In genomic region chr7:12922729-12923128, GRCm38 (mm10) we compare ENCODE assay signal across 8 mouse cellular contexts. TPM values are rescaled to one million over a fixed set of nuclear protein-coding genes. Genes with fewer than 3 reads are reported as not detected.
DNase-seq lines count a peak whose midpoint lies in the region; ATAC-seq and TF ChIP-seq lines count a peak whose summit lies in the region.

No protein-coding gene starts in this region.

- peaks cover 13% of the 10 kb centered on the region for H3K36me3 ChIP-seq in heart, adult 2 months (ENCODE audit: control insufficient read depth, insufficient read depth, low read length)
- H3K36me3 ChIP-seq in liver, embryonic 12.5 days: peaks cover 47% of the 10 kb centered on the region

- ATAC-seq in liver, embryonic 12.5 days: no peak
- no peak for ATAC-seq in granulocyte monocyte progenitor cell, adult 5-6 weeks (replicated peaks; ENCODE audit: poor library complexity, severe bottlenecking)

- no peak for TF ChIP-seq EP300 in heart, adult 2 months (IDR thresholded peaks at IDR 0.05; ENCODE audit: insufficient read depth, low read depth, low read length)

- peak overlapping the region; percentile 98 for H3K4me3 ChIP-seq in heart, adult 2 months
- H3K4me3 ChIP-seq in liver, embryonic 12.5 days: peak overlapping the region; percentile 84

- no peak for DNase-seq in heart, adult 2 months
- no peak for DNase-seq in heart, adult 8-10 months (ENCODE audit: low spot score)
- DNase-seq in thymus, postnatal 14 days: peak; percentile 8
- no peak for DNase-seq in thymus, postnatal 4 days
- no peak for DNase-seq in yolk sac, embryonic 10.5 days (ENCODE audit: low spot score)
- no peak for DNase-seq in cerebellum, adult 11-12 months

- H3K9ac ChIP-seq in heart, adult 2 months (ENCODE audit: low read depth, low read length): peak overlapping the region; percentile 72
- H3K9ac ChIP-seq in liver, embryonic 12.5 days: peak overlapping the region; percentile 87

- WGBS in heart, adult 2 months: 1% methylated on average over 8 of the region's 8 CpGs
- WGBS in liver, embryonic 12.5 days (ENCODE audit: insufficient replicate concordance): 1% methylated on average over 8 of the region's 8 CpGs

- no peaks in the 10 kb centered on the region for H3K9me3 ChIP-seq in liver, embryonic 12.5 days (replicated peaks)

- no peaks in the 10 kb centered on the region for H3K27me3 ChIP-seq in heart, adult 2 months (ENCODE audit: control insufficient read depth, insufficient read depth, low read length)
- peaks cover 2% of the 10 kb centered on the region for H3K27me3 ChIP-seq in liver, embryonic 12.5 days (replicated peaks)

- H3K4me2 ChIP-seq in liver, embryonic 12.5 days: peak overlapping the region; percentile 78

- no peak for TF ChIP-seq POLR2A in heart, adult 2 months (IDR thresholded peaks at IDR 0.05; ENCODE audit: insufficient read depth, low read depth, low read length)

- intact Hi-C loops in heart, adult 2 months (cut with DNase I): loop anchor here (5.0 kb wide), 2 partner anchors 55 to 115 kb away; partner anchors contain the start of genes Ube2m and Zfp446

- peak overlapping the region; percentile 58 for H3K27ac ChIP-seq in heart, adult 2 months
- H3K27ac ChIP-seq in liver, embryonic 12.5 days: peak overlapping the region; percentile 55

- no peaks in the 10 kb centered on the region for H3K79me2 ChIP-seq in heart, adult 2 months (replicated peaks; ENCODE audit: control insufficient read depth, insufficient read depth, low read length)

- H3K4me1 ChIP-seq in heart, adult 2 months (ENCODE audit: control insufficient read depth, insufficient read depth, low read length): peaks cover 4% of the 10 kb centered on the region
- peaks cover 50% of the 10 kb centered on the region for H3K4me1 ChIP-seq in liver, embryonic 12.5 days

- no peak for TF ChIP-seq CTCF in heart, adult 2 months (IDR thresholded peaks at IDR 0.05)

RNA-seq across cellular contexts. Expression of gene Rps5, which starts 0.6 kb away (rescaled TPM):
- total RNA-seq in heart, adult 2 months (2021): 100 to 1,000 TPM; 525 to 621 TPM
- polyA plus RNA-seq in heart, adult 2 months (2012; rRNA removed): 842 and 914 TPM in 2 replicates
- total RNA-seq in heart, adult 8-10 months (2022): 100 to 1,000 TPM; 502 to 620 (median 561) TPM
- polyA plus RNA-seq in liver, embryonic 12.5 days (2016; fragmentation: Nextera tagmentation; extraction: Ambion mirVana): 813 and 821 TPM in 2 replicates
- 2,621 and 2,837 TPM in 2 replicates for total RNA-seq in granulocyte monocyte progenitor cell, adult 5-6 weeks (2014; fragmentation: Nextera tagmentation)
- 1,142 and 1,421 TPM in 2 replicates for total RNA-seq in granulocyte monocyte progenitor cell, adult 5-6 weeks (2017)

RNA-seq across cellular contexts. Expression of gene Rnf225, which starts 4.5 kb away (rescaled TPM):
- under 1 TPM; 0.18 to 0.23 TPM for total RNA-seq in heart, adult 2 months (2021)
- polyA plus RNA-seq in heart, adult 2 months (2012; rRNA removed): 0.12 and 0.14 TPM in 2 replicates
- total RNA-seq in heart, adult 8-10 months (2022): under 1 TPM; 0.22 to 0.31 (median 0.25) TPM
- 0.24 and 0.43 TPM in 2 replicates for polyA plus RNA-seq in liver, embryonic 12.5 days (2016; fragmentation: Nextera tagmentation; extraction: Ambion mirVana)
- 0.92 and 0.95 TPM in 2 replicates for total RNA-seq in granulocyte monocyte progenitor cell, adult 5-6 weeks (2014; fragmentation: Nextera tagmentation)
- 0.26 and 0.88 TPM in 2 replicates for total RNA-seq in granulocyte monocyte progenitor cell, adult 5-6 weeks (2017)

RNA-seq across cellular contexts. Expression of gene Zscan22, which starts 25.1 kb away (rescaled TPM):
- 1 to 10 TPM; 5.7 TPM for total RNA-seq in heart, adult 2 months (2021)
- 6.0 and 9.2 TPM in 2 replicates for polyA plus RNA-seq in heart, adult 2 months (2012; rRNA removed)
- total RNA-seq in heart, adult 8-10 months (2022): 1 to 10 TPM; 3.8 to 5.5 (median 5.0) TPM
- polyA plus RNA-seq in liver, embryonic 12.5 days (2016; fragmentation: Nextera tagmentation; extraction: Ambion mirVana): 5.9 and 6.6 TPM in 2 replicates
- total RNA-seq in granulocyte monocyte progenitor cell, adult 5-6 weeks (2014; fragmentation: Nextera tagmentation): 26.6 and 32.4 TPM in 2 replicates
- 4.8 and 8.1 TPM in 2 replicates for total RNA-seq in granulocyte monocyte progenitor cell, adult 5-6 weeks (2017)

RNA-seq across cellular contexts. Expression of gene Zfp128, which starts 41.8 kb away (rescaled TPM):
- 1 to 10 TPM; 3.0 to 3.5 TPM for total RNA-seq in heart, adult 2 months (2021)
- polyA plus RNA-seq in heart, adult 2 months (2012; rRNA removed): 1.3 and 3.0 TPM in 2 replicates
- total RNA-seq in heart, adult 8-10 months (2022): 1 to 10 TPM; 3.0 to 3.9 (median 3.5) TPM
- 0.86 and 1.0 TPM in 2 replicates for polyA plus RNA-seq in liver, embryonic 12.5 days (2016; fragmentation: Nextera tagmentation; extraction: Ambion mirVana)
- total RNA-seq in granulocyte monocyte progenitor cell, adult 5-6 weeks (2014; fragmentation: Nextera tagmentation): 3.4 and 3.6 TPM in 2 replicates
- 2.5 and 3.1 TPM in 2 replicates for total RNA-seq in granulocyte monocyte progenitor cell, adult 5-6 weeks (2017)

RNA-seq across cellular contexts. Expression of gene Zfp324, which starts 42.9 kb away (rescaled TPM):
- total RNA-seq in heart, adult 2 months (2021): 1 to 10 TPM; 2.6 to 3.6 TPM
- 2.3 and 2.9 TPM in 2 replicates for polyA plus RNA-seq in heart, adult 2 months (2012; rRNA removed)
- 1 to 10 TPM; 2.7 to 3.2 (median 2.8) TPM for total RNA-seq in heart, adult 8-10 months (2022)
- polyA plus RNA-seq in liver, embryonic 12.5 days (2016; fragmentation: Nextera tagmentation; extraction: Ambion mirVana): 4.4 and 5.1 TPM in 2 replicates
- 5.9 and 8.6 TPM in 2 replicates for total RNA-seq in granulocyte monocyte progenitor cell, adult 5-6 weeks (2014; fragmentation: Nextera tagmentation)
- 7.6 and 7.8 TPM in 2 replicates for total RNA-seq in granulocyte monocyte progenitor cell, adult 5-6 weeks (2017)
